ENCODE assay signal across 22 mouse cellular contexts in the genomic region with DNA sequence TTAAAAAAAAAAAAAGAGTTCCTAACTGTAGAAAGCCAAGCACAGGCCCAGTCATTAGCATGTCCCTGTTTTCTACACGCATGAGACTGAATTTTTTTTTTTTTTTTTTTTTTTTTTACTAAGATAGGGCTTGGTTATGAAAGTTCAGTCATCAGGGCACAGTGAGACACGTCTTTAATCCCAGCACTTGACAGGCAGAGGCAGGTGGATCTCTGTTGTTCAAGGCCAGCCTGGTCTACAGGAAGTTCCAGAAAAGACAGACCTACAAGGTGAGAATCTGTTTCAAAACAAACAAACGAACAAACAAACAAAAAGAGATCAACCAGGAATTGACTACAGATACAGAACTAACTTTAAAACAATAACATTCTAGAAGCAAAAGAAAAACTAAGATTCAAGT.
A peak's percentile ranks its signal among the peaks of the same experiment; 100 is the strongest.
DNase-seq lines count a peak whose midpoint lies in the region; ATAC-seq and TF ChIP-seq lines count a peak whose summit lies in the region.
"Had no signal": no experiment of that assay in that cellular context is flagged by ENCODE, and none has a peak within 500 bp of the region (broad histone marks: within the 10 kb centered on the region; RNA-seq: fewer than 3 reads in every experiment).

No protein-coding gene starts in this region.

- TF ChIP-seq RAD21 in CH12.LX (IDR thresholded peaks at IDR 0.05; ENCODE audit: low read depth, low read length) = no peak

- H3K79me2 ChIP-seq in CH12.LX (replicated peaks; ENCODE audit: control insufficient read depth, extremely low read depth, insufficient read depth, poor library complexity, severe bottlenecking) (peaks cover 11% of the 10 kb centered on the region), myocyte (ENCODE audit: control insufficient read depth, insufficient read depth) (peaks cover 61% of the 10 kb centered on the region)

- no peak overlapping the region for H3K27ac ChIP-seq in CH12.LX (ENCODE audit: insufficient read depth, low read depth)

- DNase-seq in heart, adult 11 months = peak; percentile 17
- DNase-seq in heart, postnatal 4 days = no peak
- no peak for DNase-seq in CH12.LX (ENCODE audit: extremely low read depth)
- DNase-seq in kidney, postnatal 10 days = no peak
- DNase-seq: adrenal gland, adult 2 months; adrenal gland, adult 8-10 months; adrenal gland, postnatal 10 days; adrenal gland, postnatal 14 days; adrenal gland, postnatal 25 days; adrenal gland, postnatal 36 days; B cell, adult 2 months; cerebellum, adult 11 months; cerebellum, adult 11-12 months; cerebellum, adult 18-20 months; cerebellum, adult 2 months; cerebellum, adult 8-10 months had no signal

- H3ac ChIP-seq in myocyte (ENCODE audit: control insufficient read depth, insufficient read length) = no peak overlapping the region

- TF ChIP-seq CTCF in CH12.LX (conservative IDR thresholded peaks at IDR 0.05 in 1 of 2, IDR thresholded peaks at IDR 0.05 in 1 of 2; ENCODE audit: low read depth in 2 of 2, low read length in 2 of 2) = no peak

- H3K4me3 ChIP-seq in CH12.LX (replicated peaks in 1 of 3; ENCODE audit: low read depth in 2 of 3, low read length in 2 of 3, poor library complexity in 1 of 3) (no peak overlapping the region), myocyte (no peak overlapping the region)

- no peak overlapping the region for H3K4me2 ChIP-seq in CH12.LX (ENCODE audit: insufficient read depth, low read depth, poor library complexity, severe bottlenecking)
- no peak overlapping the region for H3K4me2 ChIP-seq in myocyte (ENCODE audit: low read depth)

- peaks cover 7% of the 10 kb centered on the region for H3K9me3 ChIP-seq in CH12.LX (replicated peaks; ENCODE audit: low read length)
- H3K9me3 ChIP-seq: G1E had no signal

- ATAC-seq in cerebellum, adult (ENCODE audit: insufficient number of reproducible peaks, low FRiP score, low TSS enrichment) = no peak
- ATAC-seq: activated CD4-positive, CD25-positive, alpha-beta regulatory T cell, adult 4 months; CD4-positive, CD25-positive, alpha-beta regulatory T cell, adult 4 months; Patski had no signal

- H3K27me3 ChIP-seq in CH12.LX (replicated peaks) (no peaks in the 10 kb centered on the region), myocyte (ENCODE audit: control insufficient read depth, insufficient read depth, insufficient read length) (no peaks in the 10 kb centered on the region)
- H3K27me3 ChIP-seq: Patski had no signal

- dilution Hi-C loops in CH12.LX (cut with MboI; ENCODE audit: extremely low pct_ligation_motif_present, extremely low pct_unique_long_range_greater_than_20kb, low sequenced_read_pairs) = no loop called here

- H3K4me1 ChIP-seq in CH12.LX (ENCODE audit: control insufficient read depth in 1 of 2, insufficient read depth in 2 of 2) = peaks cover 7 to 39% of the 10 kb centered on the region in 2 experiments

- TF ChIP-seq POLR2A in CH12.LX (IDR thresholded peaks at IDR 0.05; ENCODE audit: low read depth, low read length) (no peak), myocyte (IDR thresholded peaks at IDR 0.05; ENCODE audit: insufficient read length, low read depth) (no peak)

- in situ Hi-C loops in CH12.LX (cut with MboI; ENCODE audit: low pct_ligation_motif_present, low pct_unique_long_range_greater_than_20kb, low sequenced_read_pairs) = no loop called here

- H3K36me3 ChIP-seq in CH12.LX (replicated peaks in 1 of 2; ENCODE audit: control insufficient read depth in 1 of 2, insufficient read depth in 1 of 2, low read length in 1 of 2) = peaks cover 3 to 18% of the 10 kb centered on the region in 2 experiments
- H3K36me3 ChIP-seq in myocyte (ENCODE audit: control insufficient read depth, insufficient read depth) = peaks cover 5% of the 10 kb centered on the region

- no peak overlapping the region for H3K9ac ChIP-seq in CH12.LX (ENCODE audit: insufficient read depth, low read depth)

- no peak for TF ChIP-seq EP300 in CH12.LX (IDR thresholded peaks at IDR 0.05; ENCODE audit: low read length)

TF ChIP-seq in CH12.LX, 34 proteins besides CTCF, POLR2A, EP300 and RAD21:
- TF ChIP-seq ZNF384 (IDR thresholded peaks at IDR 0.05; ENCODE audit: low read depth, low read length) (0 out of 2 replicates have a peak, but pooled peaks have one; percentile 26), GABPA (IDR thresholded peaks at IDR 0.05; ENCODE audit: insufficient replicate concordance, low read depth, low read length) (no peak)
TF ChIP-seq in CH12.LX: peak in this region for 1.

TF ChIP-seq in myocyte, 11 proteins besides CTCF, POLR2A, EP300 and RAD21:
- TF ChIP-seq E2F4 (IDR thresholded peaks at IDR 0.05; ENCODE audit: insufficient read depth) = no peak
- TF ChIP-seq MYOD1 (IDR thresholded peaks at IDR 0.05; ENCODE audit: control insufficient read depth in 1 of 3, insufficient read length in 2 of 3, low read depth in 2 of 3) = peak; percentile 80 to 84 (median 82)
